Mouse (Mus musculus): ENCODE results near the gene Tmed5. TPM values are rescaled to one million over a fixed set of nuclear protein-coding genes. Genes with fewer than 3 reads are reported as not detected.
A peak's percentile ranks its signal among the peaks of the same experiment; 100 is the strongest.

Tmed5 gene
- total RNA-seq (2014; rRNA removed) (19.6 and 26.4 TPM in 2 replicates), polyA plus RNA-seq (2015; fragmentation: Nextera tagmentation; extraction: Ambion mirVana) (19.6 and 23.4 TPM in 2 replicates)

DNA sequence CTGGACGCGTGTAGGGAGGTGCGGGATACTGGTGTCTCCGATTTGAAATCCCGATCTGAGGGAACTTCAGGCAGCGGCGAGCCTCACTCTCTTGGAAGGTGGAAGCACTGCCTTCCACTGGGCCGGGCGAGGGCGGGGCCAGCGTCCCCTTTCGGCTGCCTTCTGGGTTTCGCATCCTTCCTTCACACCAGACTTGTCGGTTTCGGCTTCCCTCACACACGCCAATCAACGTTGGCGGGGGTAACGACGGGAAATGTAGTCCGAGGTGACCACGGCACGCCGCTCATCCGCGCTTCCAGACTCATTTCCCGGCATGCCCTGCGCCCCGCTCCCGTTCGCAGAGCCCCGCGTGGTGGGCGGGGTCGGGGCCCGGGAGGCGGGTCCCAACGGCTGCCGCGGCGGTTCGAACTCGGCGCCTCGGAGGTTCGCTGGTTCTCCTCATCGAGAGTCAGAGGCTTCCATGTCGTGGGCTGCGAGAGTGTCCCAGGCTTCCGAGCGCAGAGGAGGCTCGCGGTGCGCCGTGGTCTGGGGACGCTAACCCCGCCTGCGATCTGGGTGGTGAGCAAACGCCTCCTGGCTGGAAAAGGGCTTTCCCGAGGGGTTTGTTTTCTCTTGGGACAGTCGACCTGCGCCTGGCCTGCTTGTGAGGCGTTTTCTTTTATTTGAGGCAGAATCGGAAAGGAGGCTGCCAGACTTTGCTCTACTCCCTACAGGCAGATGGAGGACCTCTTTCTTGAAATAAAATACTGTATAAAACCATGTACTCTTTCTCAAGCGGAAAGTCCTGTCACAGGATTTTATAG is at the start of gene Tmed5, which contains the start of gene Ccdc18:
Gene Tmed5 (minus strand): TSS at position 180 of the 803 bp plus-strand sequence.
Gene Ccdc18 (plus strand): TSS at position 435 of the 803 bp plus-strand sequence.
- H3K9me3 ChIP-seq (ENCODE audit: low read length), result no peaks in the 10 kb centered on the region
- H3K27me3 ChIP-seq (ENCODE audit: insufficient read depth, low read length), result no peaks in the 10 kb centered on the region
- ATAC-seq (ENCODE audit: low FRiP score) (peak; percentile 97), DNase-seq (ENCODE audit: low spot score) (peak; percentile 99)
- under 1% methylated on average over 53 of the region's 65 CpGs for WGBS
- H3K9ac ChIP-seq (replicated peaks; ENCODE audit: low read length, poor library complexity, severe bottlenecking), result peak within 1 kb of the TSS; percentile 84
- H3K4me2 ChIP-seq (ENCODE audit: low read depth, low read length, poor library complexity, severe bottlenecking), result peak within 1 kb of the TSS; percentile 77
- H3K27ac ChIP-seq (ENCODE audit: low read depth, low read length), result peak within 1 kb of the TSS; percentile 71
- peak within 1 kb of the TSS; percentile 87 for H3K4me3 ChIP-seq (ENCODE audit: low read depth, low read length)
- no peaks in the 10 kb centered on the region for H3K36me3 ChIP-seq (ENCODE audit: insufficient read depth, low read length)
- peaks cover 4% of the 10 kb centered on the region; the same call in 1 of the 2 replicates for H3K4me1 ChIP-seq (ENCODE audit: insufficient read depth, low read length)
- peak; percentile 62 for TF ChIP-seq CTCF (IDR thresholded peaks at IDR 0.05)

DNA sequence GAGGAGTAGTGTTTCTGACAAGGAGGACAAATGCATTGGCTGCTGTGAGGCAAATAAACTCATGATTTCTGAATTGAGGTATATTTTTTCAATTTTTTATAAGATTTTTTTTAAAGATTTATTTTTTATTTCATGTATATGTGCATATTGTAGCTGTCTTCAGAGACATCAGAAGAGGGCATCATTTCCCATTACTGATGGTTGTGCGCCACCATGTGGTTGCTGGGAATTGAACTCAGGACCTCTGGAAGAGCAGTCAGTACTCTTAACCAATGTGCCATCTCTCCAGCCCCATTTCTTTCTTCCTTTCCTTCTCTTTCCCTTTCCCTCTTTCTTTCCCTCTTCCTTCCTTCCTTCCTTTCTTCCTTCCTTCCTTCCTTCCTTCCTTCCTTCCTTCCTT is 31.3 kb upstream of the Tmed5 start:
- no peak overlapping the region for H3K9ac ChIP-seq (replicated peaks; ENCODE audit: low read length, poor library complexity, severe bottlenecking)
- no peaks in the 10 kb centered on the region for H3K9me3 ChIP-seq (ENCODE audit: low read length)
- WGBS, result 18% methylated on average over 1 of the region's 1 CpGs
- TF ChIP-seq CTCF (IDR thresholded peaks at IDR 0.05), result peak; percentile 54
- ATAC-seq (ENCODE audit: low FRiP score) (no peak), DNase-seq (ENCODE audit: low spot score) (no peak)
- H3K4me3 ChIP-seq (ENCODE audit: low read depth, low read length), result no peak overlapping the region
- no peak overlapping the region for H3K4me2 ChIP-seq (ENCODE audit: low read depth, low read length, poor library complexity, severe bottlenecking)
- no peaks in the 10 kb centered on the region for H3K36me3 ChIP-seq (ENCODE audit: insufficient read depth, low read length)
- no peaks in the 10 kb centered on the region for H3K27me3 ChIP-seq (ENCODE audit: insufficient read depth, low read length)
- H3K27ac ChIP-seq (ENCODE audit: low read depth, low read length), result no peak overlapping the region
- H3K4me1 ChIP-seq (ENCODE audit: insufficient read depth, low read length), result no peaks in the 10 kb centered on the region

DNA sequence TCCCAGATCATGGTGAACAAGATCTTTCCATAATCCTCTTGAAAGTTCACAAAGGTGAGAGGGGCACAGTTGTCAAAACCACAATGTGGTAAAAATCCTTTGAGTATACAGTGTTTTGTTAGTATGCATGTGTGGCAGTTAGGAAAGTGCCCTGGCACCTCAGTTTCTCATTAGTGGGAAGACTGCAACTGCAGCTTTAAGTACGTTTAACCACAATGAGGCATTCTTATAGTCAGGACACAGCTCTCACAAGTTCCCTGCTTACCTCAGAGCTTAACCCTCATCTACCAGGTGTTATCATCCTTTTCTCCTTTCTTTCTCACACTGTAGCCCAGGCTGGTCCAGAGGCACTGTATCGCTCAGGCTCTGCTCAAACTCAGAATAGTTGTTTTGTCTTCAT is 28.4 kb upstream of the Tmed5 start:
- no peak overlapping the region for H3K4me3 ChIP-seq (ENCODE audit: low read depth, low read length)
- DNase-seq (ENCODE audit: low spot score) (no peak), ATAC-seq (ENCODE audit: low FRiP score) (no peak)
- no peaks in the 10 kb centered on the region for H3K4me1 ChIP-seq (ENCODE audit: insufficient read depth, low read length)
- no peaks in the 10 kb centered on the region for H3K27me3 ChIP-seq (ENCODE audit: insufficient read depth, low read length)
- no peak overlapping the region for H3K4me2 ChIP-seq (ENCODE audit: low read depth, low read length, poor library complexity, severe bottlenecking)
- 81% methylated on average over 2 of the region's 2 CpGs for WGBS
- H3K36me3 ChIP-seq (ENCODE audit: insufficient read depth, low read length), result no peaks in the 10 kb centered on the region
- H3K27ac ChIP-seq (ENCODE audit: low read depth, low read length), result no peak overlapping the region
- no peak overlapping the region for H3K9ac ChIP-seq (replicated peaks; ENCODE audit: low read length, poor library complexity, severe bottlenecking)
- no peak for TF ChIP-seq CTCF (IDR thresholded peaks at IDR 0.05)
- H3K9me3 ChIP-seq (ENCODE audit: low read length), result no peaks in the 10 kb centered on the region

DNA sequence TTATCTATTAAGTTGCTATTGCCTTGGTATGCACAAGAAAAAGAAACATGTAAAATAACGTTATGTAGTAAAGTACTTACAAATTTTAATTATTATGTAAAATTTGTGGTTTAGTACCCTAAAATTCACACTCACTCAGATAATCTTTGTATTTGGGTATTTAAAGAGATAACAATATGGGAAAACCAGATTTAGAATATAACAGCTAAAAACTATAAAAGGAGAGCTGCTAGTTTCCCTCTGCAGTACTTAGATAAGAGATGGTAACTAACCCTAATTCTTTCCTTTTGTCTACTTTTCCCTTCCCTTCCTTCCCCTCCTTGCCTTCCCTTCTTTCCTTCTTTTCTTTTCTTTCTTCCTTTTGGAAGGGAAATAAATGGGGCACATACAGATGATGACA is 20.2 kb upstream of the Tmed5 start:
- no peak for DNase-seq (ENCODE audit: low spot score)
- ATAC-seq (ENCODE audit: low FRiP score), result no peak
- no peak overlapping the region for H3K27ac ChIP-seq (ENCODE audit: low read depth, low read length)
- H3K4me1 ChIP-seq (ENCODE audit: insufficient read depth, low read length), result no peaks in the 10 kb centered on the region
- H3K27me3 ChIP-seq (ENCODE audit: insufficient read depth, low read length), result no peaks in the 10 kb centered on the region
- 89% methylated on average over 1 of the region's 1 CpGs for WGBS
- H3K9ac ChIP-seq (replicated peaks; ENCODE audit: low read length, poor library complexity, severe bottlenecking), result no peak overlapping the region
- H3K36me3 ChIP-seq (ENCODE audit: insufficient read depth, low read length), result no peaks in the 10 kb centered on the region
- no peak overlapping the region for H3K4me2 ChIP-seq (ENCODE audit: low read depth, low read length, poor library complexity, severe bottlenecking)
- no peak overlapping the region for H3K4me3 ChIP-seq (ENCODE audit: low read depth, low read length)
- no peaks in the 10 kb centered on the region for H3K9me3 ChIP-seq (ENCODE audit: low read length)
- no peak for TF ChIP-seq CTCF (IDR thresholded peaks at IDR 0.05)

DNA sequence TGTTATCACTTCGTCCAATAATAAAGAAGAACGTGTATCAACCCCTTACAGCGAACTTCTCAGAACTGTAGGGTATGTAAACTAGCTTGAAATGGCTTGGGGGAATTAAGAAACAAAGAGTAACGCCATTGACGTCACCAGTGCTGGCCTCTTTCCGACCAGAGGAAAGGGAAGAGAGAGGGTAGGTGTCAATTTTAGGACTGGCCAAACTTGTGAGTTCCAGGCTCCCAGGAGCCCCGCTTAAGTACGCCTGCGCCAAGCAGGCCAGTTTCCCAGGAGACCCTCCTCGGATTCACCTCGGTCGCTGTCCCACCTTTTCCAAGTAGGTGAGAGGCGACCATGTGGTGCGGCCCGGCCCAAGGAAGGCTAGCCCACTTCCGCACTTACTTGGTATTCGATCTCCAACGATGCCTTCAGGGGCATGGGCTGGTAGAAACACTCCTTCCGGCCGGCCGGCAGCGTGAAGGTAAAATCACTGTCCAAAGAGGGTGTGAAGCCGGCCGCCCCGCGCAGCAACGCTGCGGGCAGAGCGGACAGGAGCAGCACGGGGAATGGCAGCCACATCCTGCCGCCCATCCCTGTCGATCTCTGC is 475 bp downstream of the Tmed5 start:
- WGBS, result under 1% methylated on average over 32 of the region's 32 CpGs
- DNase-seq (ENCODE audit: low spot score), result peak; percentile 39
- H3K27ac ChIP-seq (ENCODE audit: low read depth, low read length), result peak overlapping the region; percentile 71
- H3K9ac ChIP-seq (replicated peaks; ENCODE audit: low read length, poor library complexity, severe bottlenecking), result peak overlapping the region; percentile 84
- no peaks in the 10 kb centered on the region for H3K36me3 ChIP-seq (ENCODE audit: insufficient read depth, low read length)
- H3K4me3 ChIP-seq (ENCODE audit: low read depth, low read length), result peak overlapping the region; percentile 87
- H3K27me3 ChIP-seq (ENCODE audit: insufficient read depth, low read length), result no peaks in the 10 kb centered on the region
- H3K4me1 ChIP-seq (ENCODE audit: insufficient read depth, low read length), result peaks cover 4% of the 10 kb centered on the region; the same call in 1 of the 2 replicates
- H3K4me2 ChIP-seq (ENCODE audit: low read depth, low read length, poor library complexity, severe bottlenecking), result peak overlapping the region; percentile 77
- H3K9me3 ChIP-seq (ENCODE audit: low read length), result no peaks in the 10 kb centered on the region
- TF ChIP-seq CTCF (IDR thresholded peaks at IDR 0.05), result no peak
- ATAC-seq (ENCODE audit: low FRiP score), result peak; percentile 53; the same call in 1 of the 2 replicates

Measured in midbrain, postnatal 0 days (tissue).